Mouse (Mus musculus) neural tube, embryonic 14.5 days (tissue): ENCODE data around the gene Tmem150c. TPM values are rescaled to one million over a fixed set of nuclear protein-coding genes. Genes with fewer than 3 reads are reported as not detected.

Experiments used
- polyA plus RNA-seq: library from polyadenylated mRNA; unstranded; fragments of >200 nt; fragmentation: Nextera tagmentation; extraction: Ambion mirVana; gene quantifications from 2 replicates; pipeline ENCODE4 v1.2.1, GENCODE M21; 2014

Gene Tmem150c
- polyA plus RNA-seq, 1 experiment from 2014 or later: 22.3 TPM

Other genes with a start within 250 kb of the Tmem150c start
- gene Hnrnpd, start 180.9 kb downstream of the Tmem150c start, polyA plus RNA-seq: 96.8 and 116 TPM in 2 replicates
- gene 4930524J08Rik, start 180.7 kb downstream of the Tmem150c start, polyA plus RNA-seq: 3.7 and 5.3 TPM in 2 replicates
- gene Hnrnpdl, start 120.1 kb downstream of the Tmem150c start, polyA plus RNA-seq: 208 and 236 TPM in 2 replicates
- gene Enoph1, start 119.8 kb downstream of the Tmem150c start, polyA plus RNA-seq: 46.0 and 49.9 TPM in 2 replicates